Mouse (Mus musculus) B cell, adult 2 months (primary cell): ENCODE results near the gene Srd5a2.
"Not testable (repeated sequence)": the region's sequence is repeated elsewhere in the genome, so short reads cannot be mapped to it uniquely, and the experiment has no call there.

Experiments used
- DNase-seq, 2 experiments: peaks; one replicate each; pipeline ENCODE4 v3.0.0; 2022

Gene Srd5a2

DNA sequence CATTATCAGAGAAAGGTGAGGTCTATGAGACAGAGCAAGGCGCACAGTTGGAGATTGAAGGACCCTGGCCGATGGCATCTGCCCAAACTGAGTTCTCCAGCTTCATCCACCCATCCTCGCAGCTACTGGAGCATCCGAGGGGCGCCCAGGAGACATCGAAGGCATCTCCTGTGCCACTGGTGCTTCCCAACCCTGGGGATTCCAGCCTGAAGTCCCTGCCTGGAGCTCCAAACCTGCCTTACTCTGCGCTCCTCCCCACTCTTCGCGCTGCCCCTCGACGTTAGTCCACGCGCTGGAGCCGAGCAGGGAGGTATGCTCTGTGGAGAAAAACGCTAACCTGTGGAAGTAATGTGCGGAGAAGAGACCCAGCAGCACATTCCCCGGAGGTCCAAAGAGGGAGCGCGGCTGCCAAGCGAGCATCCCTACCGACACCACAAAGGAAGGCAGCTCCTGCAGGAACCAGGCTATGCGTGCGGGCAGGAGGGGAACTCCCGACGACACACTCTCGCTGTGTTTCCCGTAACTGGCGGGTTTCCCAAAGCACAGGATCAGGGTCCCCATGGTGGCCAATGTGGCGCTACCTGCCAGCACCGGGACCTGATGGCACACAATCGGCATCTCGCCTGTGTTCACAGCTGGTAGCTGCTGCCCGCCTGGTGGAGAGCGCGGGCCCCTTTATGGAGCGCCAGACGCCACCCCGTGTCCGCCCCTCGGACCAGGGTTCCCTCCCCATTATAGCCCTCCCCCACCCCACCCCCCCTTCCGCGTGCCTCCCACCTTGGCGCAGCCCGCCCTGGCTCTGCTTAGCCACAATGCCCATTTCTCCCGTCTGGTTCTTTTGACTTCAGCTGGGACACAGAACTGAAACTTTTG lies at the start of gene Srd5a2:
Gene Srd5a2, minus strand, starts transcription at position 707 of the 873 bp plus-strand sequence.
- no peak for DNase-seq

DNA sequence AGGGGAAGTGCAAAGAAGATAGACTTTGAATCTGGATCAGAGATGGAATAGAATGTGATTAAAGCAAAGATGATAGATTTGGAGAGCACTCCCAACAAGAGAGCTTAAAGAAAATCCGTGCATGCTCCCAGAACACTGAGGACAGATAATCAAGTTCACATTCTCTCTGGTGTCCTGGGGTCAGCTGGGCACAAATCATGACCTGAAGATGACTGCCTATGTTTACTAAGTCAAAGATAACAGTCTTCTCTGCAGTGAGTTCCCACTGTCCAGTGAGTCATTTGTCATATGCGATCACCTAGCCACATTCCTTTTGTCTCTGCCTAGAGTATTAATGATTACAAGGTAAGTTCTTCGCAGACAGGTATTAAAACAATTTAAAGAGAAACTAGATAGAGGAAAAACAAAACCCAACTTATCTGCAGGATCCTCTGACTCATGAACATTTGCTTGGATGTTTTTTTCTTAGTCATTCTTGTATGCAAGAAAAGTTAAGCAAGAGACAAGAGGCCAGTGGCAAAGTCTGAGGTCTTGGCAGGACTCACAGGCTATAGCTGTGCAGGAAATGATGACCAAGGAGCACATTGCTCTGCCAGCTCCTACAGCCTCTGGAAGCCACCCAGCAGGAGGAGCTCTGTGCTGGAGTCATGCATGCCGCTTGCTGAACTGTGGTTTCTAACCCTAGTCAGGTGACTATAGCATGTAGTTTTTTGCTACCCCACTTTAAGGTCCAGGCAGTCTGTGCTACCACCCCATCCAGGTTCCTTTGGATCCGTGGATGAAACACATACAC lies 41.4 kb upstream of the Srd5a2 start:
- DNase-seq: no peak

DNA sequence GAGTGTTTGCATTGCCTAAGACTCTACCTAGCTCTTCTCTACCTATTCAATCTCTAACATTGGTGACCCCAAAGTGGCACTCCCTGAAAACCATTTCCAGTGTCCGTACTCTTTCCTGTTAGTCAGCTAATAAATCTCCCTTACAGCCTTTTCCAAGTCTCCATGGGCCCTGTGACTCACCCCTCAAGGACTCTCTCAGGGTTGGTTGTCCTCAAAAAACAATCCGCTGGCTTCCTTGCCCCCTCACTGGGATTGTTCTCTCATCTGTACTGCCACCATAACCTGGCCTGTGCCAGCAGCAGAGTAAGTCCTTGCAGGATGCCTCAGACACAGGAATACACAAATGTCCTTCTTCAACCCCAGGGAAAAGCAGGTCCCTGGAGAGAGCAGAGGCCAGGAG lies 40.3 kb upstream of the Srd5a2 start:
- DNase-seq: no peak

DNA sequence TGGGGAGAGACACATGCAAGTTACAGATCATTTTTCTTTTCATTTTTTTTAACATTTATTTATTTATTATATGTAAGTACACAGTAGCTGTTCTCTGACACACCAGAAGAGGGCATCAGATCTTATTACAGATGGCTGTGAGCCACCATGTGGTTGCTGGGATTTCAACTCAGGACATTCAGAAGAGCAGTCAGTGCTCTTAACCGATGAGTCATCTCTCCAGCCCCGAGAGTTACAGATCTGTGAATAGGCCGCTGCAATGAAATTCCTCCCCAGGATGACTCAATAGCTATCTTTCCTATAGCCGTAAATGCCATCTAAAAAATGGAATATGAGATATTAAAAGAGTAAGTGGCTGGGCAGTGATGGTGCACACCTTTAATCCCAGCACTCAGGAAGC lies 35.7 kb upstream of the Srd5a2 start:
- DNase-seq: no peak

DNA sequence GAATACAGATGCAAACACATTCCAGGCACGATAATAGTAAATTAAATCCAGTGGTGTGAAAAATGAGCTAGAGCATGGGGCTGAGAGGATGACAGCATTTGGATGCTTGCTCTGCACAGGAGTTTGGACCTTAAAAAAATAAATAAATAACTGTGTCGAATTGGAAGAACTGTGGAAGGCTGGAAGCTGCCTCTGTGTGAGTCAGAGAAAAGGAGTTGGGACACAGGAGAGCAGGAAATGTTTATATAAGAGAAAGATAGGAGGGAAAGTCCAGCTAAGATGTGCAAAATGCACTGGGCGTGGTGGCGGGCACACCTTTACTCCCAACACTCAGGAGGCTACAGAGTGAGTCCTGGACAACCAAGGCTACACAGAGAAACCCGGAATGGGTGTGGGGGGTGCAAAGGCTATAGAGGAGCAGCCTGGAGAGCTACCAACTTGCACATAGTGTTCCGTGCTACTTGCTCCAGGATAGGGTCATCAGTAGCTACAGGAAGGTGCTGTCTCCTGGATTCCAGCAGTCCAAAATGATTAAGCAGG lies 32.4 kb upstream of the Srd5a2 start:
- no peak for DNase-seq

DNA sequence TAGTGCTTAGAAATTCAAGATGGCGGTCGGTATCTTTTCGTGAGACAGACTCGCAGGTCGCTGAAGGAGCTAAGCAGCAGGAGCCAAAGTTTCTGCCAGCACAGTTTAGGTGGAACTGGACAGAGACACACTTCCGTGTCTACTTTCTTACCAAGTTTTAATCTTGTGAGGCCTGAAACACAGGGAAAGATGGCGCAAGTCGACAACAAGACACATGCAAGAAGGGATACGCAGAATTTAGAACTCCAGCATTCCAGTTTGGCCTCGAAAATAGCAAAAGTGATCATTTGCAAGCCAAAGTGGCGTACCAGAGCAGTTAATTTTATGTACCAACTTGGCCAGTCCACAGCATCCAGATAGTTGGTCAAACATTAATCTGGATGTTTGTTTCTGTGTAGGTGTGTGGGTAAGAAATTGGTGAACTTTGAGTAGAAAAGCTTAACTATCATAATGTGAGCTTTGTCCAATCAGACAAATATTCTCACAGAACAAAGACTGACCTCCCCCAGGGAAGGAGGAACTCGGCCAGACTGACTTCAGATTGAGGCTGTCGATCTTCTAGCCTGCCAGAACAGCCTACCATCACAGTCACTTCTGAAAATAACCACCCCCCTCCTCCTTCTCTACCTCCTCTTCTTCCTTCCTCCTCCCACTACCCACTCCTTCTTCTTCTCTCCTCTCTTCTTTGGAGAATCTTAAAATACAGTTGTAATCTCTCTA lies 31.2 kb upstream of the Srd5a2 start:
- no peak for DNase-seq

DNA sequence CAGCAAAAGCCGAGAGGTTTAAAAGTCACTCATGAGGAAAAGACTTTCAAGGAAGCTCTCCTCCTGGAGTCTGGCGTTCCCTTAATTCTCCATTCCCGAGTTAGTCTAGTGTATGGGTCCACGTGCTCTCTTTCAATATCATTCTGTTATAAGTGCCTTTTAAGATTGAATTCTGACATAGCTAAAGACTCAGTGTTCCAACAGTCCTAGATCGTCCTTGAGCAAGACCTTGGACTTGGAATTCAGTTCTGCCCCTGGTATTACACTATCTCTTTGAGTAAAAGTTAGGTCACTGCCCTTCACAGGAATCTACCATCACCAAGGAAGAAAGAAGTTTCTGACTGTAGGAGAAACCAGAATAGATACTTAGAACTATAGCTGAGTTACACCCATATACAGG lies 25.4 kb upstream of the Srd5a2 start:
- not testable (repeated sequence) for DNase-seq

DNA sequence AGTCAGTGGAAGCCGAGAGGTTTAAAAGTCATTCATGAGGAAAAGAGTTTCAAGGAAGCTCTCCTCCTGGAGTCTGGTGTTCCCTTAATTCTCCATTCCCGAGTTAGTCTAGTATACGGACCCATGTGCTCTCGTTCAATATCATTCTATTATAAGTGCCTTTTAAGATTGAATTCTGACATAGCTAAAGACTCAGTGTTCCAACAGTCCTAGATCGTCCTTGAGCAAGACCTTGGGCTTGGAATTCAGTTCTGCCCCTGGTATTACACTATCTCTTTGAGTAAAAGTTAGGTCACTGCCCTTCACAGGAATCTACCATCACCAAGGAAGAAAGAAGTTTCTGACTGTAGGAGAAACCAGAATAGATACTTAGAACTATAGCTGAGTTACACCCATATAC lies 15.0 kb upstream of the Srd5a2 start:
- DNase-seq: not testable (repeated sequence)

DNA sequence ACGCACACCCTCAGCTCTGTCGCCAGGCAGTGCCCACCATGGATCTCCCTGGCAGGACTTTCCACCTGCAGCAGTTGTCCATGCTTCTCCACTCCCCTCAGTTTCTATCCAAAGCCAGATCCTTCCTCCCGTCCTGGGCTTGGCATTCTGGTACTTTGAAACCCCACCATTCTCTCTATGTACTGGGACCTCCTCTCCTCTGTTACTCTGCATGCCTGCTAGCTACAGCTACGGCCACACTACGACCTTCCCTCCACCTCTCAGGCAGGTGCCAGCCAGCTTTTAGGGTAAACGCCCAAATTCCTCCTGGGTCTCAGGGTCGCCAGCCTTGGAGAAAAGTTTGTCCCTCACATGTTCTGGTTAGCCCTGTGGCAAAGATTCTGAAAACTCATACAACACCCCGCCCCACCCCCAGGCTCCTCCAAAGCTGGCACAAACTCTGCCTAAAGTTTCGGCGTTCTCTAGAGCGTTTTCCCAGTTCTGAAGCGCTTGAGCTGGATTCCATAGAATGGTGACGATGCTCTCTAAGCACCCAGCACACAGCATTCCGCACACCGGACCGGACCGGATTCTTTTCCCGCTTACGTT lies 607 bp upstream of the Srd5a2 start:
- no peak for DNase-seq

DNA sequence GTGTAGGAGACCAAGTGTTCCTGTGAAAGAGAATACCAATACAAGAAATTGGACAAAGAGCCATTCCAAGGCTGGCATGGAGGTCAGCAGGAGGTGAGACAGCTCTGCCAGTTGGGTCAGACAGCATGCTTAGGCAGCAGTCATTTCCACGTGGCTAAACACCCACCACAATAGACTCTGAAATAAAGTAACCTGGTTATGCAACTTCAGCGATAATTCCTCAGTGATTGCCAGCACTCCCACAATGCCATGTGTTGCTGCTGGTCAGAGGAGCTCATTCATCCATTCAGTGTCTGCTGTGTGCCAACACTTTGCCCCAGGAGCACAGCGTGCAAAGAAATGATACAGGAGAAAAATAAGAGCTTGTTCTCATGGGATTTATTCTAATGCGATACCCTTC lies 4.0 kb downstream of the Srd5a2 start:
- DNase-seq: no peak

DNA sequence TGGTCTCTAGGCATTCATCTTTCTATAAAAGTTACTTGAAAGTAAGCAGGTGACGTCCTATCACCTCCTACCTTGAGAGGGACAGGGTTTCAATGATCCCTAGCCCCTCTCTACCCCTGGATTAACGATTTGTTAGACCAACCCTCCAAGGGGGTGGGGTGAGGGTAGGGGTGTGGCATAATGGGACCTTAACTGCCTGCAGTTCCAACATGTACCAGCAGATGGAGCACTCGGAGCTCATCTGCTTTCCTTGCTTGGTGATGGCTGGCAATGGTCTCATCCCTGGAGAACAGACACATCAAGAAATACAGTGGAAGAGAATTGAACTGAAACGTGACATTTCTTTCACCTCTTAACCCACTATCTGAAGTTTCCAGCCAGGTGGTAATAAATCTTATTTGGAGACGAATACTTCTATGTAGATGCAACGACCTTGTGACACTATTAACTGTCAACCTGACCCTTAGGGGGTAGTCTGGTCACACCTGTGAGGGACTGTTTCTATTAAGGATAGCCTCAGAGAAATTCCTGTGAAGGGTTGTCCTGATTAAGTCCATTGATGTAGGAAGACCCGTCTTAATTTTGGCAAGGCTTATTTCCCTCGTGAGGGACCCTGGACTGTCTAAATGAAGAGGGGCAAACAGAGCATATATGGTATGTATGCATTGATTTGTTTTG lies 27.1 kb downstream of the Srd5a2 start:
- peak; percentile 82 to 83 for DNase-seq

DNA sequence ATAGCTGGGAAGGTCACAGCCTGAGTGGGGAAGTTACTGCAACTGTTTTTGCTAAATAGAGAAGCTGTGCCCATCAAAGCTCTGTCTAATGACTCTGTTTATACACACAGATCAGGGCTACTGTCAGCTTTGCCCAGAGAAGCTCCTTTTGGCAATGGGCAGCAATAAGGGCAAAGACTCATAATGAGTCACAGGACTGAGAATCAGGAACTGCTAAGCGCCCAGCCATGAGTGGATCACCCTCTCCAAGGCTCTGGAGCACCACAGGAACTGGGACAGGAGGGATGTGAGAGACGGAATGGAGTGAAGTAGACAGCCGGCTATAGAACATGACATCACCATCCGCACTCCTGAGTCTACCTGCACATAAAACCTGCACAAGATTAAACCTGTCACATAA lies 29.4 kb downstream of the Srd5a2 start:
- DNase-seq: no peak

DNA sequence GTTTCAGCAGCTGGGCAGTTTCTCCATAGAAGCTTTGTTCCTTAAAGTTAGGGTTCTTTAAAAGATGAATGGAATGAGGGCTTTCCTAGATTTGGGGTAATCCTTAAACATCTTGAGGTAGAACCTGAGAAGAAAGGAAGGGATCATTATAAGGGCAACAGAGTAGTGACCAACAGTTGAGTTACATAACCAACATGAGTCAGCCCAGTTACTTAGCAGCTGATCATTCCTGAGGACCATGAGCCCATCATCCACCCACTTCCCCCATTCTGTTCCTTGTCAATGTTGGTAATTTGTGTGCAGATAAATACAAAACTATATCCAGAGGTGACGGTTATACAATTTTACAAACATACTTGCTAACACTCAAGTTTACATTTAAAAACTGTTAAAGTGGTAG lies 30.1 kb downstream of the Srd5a2 start:
- DNase-seq: no peak

DNA sequence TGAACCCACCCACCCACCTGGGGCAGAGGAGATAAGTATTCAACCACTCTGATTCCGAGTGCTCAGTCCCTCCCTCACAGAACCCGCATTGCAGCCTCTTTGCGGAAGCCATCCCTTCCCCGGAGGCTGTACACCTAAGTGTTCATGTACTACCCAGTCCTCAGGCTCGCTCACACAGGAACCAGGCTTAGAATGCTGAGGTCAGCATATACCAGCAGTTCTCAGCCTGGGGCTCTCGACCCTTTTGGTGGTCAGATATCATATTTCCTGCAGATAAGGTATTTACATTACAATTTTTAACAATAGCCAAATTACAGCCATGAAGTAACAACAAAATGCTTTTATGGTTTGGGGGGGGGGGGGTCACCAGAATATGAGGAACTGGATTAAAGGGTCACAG lies 32.6 kb downstream of the Srd5a2 start:
- DNase-seq: no peak

DNA sequence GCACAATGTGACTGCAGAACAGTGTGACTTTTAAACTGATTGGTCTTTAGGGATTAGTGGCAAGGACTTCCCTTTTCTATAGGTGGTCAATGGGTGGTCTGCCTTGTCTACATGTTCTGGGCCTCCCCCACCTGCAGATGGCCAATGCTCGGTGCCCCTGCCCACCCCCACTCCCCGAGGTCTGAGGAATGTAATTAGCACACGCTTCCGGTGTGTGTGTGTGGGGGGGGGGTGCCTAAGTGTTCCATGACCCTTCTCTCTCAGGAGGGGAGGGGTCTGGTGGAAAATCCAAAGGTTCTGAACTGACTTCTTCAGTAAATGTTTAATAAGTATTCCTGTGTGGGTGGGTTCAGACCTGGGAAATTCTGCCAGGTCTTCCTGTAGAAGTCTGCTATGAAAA lies 39.0 kb downstream of the Srd5a2 start:
- no peak for DNase-seq

DNA sequence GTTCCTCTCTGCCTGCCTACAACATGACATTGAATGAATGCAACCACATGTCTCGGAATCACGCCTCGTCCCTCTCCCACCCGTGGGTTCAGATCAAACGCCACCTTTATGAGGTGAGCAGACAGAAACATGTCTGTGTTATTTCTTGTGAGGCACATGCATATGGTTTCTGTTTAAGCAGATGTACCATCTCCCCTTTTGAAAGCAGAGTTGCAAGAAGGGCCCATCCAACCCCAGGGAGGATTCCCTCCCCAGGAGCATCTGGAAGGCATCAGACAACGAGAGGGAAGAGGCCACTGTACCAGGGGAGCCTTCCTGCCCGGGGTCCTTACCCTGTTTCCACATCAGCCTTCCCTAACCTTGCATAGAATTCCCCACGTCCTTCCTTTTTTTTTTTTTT lies 40.7 kb downstream of the Srd5a2 start:
- DNase-seq: no peak

DNA sequence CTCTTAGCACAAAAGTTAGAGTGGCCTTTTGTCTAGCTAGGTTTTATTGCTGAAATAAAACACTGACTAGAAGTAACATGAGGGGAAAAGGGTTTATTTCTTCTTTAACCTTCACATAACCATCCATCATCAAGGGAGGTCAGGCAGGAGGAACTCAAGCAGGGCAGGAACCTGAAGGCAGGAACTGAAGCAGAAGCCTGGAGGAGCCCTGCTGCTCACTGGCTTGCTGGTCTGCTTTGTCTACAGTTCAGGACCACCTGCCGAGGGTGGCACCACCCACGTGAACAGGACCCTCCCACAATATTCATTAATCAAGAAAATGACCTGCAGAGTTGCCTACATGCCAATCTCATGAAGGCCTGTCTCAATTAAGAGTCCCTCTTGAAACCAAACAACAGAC lies 45.3 kb downstream of the Srd5a2 start:
- DNase-seq: no peak

DNA sequence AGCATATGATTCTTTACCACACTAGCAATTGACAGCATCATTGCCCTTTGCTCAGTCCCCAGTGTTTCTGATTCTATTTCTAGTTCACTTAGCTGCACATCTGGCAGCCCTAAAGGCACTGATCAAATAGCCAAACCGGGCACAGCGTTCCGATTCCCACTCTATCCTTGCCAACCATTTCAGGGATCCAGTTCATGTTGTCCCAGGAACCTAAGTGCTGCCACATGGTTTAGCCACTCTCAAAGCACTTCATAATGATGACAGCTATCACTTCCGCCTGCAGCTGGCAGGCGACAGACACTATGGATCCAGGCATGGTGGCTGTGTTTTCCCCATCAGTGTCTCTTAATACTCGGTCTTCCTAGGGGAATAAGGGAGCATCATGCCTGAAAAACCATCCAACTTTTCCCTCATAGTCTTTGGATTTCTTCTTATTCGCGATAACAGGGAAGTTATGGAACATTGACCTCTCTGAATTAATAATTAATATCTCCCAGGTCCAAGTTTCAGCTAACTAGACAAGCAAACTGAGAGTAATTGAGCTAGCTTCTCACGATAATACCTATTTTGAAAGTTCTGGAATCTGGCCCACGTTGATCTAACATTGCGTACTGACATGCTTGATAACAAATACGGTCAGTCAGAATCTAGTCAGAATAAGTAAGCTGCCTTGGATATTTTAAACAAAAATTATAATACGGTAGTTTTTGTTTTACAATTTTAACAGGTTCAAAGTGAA lies 51.6 kb downstream of the Srd5a2 start:
- DNase-seq: no peak

DNA sequence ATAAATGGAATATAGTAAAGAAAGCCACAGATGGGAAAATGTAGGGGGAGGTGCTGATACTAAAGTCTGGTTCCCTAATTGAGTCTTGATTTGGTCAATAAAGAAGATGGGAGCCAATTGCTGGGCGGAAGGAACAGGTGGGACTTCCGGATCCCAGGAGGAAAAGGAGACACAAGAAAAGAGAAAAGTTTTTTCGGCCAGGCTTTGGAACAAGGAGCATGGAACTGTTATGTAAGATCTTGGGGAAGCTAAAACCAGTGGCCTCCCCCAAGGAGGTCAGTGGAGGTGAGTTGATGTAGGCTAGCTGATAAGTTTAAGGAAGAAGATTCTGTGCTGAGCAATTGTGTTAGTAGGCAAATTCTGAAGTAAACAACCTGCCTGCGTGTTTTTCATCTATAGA lies 56.5 kb downstream of the Srd5a2 start:
- no peak for DNase-seq

DNA sequence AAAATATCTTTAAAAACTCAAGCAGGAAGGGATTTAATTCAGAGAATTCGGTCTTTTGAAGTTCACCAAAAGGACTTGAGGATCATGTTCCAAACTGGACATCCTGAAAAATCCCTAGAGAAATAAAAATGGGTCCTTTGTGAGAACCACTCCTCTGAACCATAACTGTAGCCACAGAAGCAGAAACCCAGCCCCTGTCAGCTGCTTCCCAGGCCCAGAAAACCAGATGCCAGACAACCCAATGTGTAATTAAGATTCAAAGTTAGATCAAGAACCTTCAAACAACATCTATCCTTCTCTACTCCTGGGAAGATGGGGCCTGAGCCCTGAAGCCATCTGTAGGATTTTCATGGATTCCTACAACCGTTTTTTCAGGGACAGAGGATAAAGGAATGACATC lies 61.1 kb downstream of the Srd5a2 start:
- no peak for DNase-seq

DNA sequence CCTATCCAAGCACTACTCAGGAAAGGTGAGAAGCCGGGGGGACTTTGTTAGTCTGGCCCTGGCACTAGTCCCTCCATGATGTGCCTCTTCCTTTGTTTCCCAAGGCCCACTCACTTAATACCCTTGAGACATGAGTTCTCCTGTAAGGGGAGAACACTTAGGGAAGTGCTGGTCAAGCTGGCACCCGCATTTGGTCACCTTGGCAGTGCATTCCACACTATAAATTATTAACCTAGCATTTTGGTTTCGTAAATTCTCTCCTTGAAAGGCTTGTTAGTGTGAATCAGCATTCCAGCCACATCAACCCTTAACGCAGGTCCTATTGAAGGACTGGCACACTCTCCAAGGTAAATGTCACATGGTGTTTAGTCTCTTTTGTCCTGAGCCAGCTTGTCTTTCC lies 61.8 kb downstream of the Srd5a2 start:
- DNase-seq: no peak

DNA sequence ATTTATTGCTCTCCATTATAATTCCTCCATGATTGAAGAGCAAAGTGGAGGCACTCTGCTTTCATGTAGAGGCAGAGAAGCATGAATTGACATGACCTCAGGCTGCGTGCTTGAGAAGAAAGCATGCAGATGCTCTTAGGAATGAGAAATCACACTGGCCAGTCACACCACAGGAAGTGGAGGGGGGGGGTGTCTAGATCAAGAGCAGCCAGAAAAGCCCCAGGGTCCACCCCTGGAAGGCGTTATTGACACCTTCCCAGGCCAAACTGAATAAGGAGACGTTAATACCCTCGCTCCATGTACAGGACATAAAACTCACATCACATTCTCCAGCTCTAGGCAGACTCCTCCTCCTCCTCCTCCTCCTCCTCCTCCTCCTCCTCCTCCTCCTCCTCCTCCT lies 63.2 kb downstream of the Srd5a2 start:
- no peak for DNase-seq
